Mouse (Mus musculus): ENCODE measurements around the gene Gja6.

Gja6 gene

GRCm38 (mm10) chrX:160906952-160907351 lies at the start of gene Gja6:
Gene Gja6 (minus strand): TSS chrX:160907052.
- DNase-seq = no peak

- no peak for DNase-seq
Observed at GRCm38 (mm10) chrX:160949583-160949982, 42.7 kb upstream of the Gja6 start.

- no peak for DNase-seq
Observed at GRCm38 (mm10) chrX:160944722-160945121, 37.9 kb upstream of the Gja6 start.

DNA sequence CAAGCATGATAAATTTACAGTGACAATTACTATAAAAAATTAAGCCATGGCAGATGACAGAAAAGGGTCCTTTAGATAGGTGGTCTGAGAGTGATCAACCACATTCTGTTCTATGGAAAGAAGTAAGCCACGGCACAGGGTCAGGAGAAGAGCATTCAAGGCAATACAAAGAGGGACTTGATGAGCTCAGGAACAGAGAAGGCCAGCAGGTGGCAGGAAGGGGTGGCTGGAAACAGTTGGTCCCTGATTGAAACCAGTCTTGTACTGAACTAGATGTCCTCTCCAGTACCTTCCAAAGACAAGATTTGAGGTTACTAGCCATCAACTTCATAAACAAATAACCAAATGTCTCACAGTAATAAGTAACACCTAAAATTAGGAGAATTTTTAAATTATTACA lies 28.7 kb upstream of the Gja6 start:
- DNase-seq = peak; percentile 58

DNA sequence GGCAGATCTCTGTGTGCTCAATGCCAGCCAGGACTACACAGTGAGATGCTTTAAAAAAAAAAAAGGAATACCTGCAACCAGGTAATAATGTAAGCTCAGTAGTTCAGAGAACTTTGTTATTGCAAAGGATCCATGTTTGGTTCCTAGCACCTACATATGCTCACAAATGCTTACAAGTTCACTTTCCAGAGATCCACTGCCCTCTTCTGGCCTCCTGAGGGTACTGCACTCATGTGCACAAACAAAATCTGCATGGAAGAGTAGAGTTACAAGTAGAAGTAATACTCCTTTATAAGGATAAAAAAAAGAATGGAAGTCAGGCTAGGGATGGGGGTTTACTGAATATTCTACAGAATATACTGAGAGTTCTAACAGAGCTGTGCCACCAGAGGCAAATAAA lies 23.8 kb upstream of the Gja6 start:
- DNase-seq = no peak

DNA sequence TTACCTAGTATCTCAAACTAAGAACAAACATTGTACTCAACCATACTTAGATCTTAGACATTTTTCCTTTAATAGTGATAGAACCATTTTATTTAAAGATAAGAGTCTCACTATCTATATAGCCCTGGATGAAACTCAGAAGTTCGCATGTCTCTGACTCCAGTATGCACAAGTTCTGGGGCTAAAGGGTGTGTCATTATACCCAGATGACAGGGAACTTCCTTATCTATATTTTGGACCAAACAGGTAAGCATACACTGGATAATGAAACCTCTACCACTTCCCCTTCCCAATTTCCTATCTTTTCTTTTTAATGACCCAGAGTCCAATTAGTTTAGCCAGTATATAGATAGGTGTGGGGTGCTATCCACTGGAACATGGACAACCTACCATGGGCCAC lies 22.0 kb upstream of the Gja6 start:
- no peak for DNase-seq

DNA sequence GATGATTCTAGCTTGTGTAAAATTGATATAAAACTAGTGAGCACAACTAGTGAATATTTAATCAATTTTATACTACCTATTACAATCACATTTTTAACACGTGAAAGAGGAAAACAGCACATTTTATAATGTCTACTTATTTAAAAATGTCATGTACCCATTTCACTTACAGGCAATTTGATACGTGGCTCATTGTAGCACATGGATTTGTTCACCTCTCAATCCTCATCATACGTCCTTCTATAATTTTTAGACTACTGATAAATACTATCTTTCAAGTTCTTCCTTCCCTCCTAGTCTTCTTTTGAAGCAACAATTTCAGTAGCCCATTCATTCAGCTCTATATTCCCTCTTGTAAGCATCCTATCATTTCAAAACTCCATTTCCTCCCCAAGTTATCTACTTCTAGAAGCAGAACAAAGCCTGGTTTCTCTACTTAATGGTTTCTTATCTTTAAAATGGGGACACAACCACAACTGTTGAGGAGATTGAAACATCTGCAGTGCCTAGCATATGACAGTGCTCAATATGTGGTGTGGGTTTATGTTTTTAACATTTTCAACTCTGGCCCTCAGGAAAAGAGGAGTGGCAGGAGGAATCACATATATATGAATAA lies 12.3 kb upstream of the Gja6 start:
- no peak for DNase-seq

DNA sequence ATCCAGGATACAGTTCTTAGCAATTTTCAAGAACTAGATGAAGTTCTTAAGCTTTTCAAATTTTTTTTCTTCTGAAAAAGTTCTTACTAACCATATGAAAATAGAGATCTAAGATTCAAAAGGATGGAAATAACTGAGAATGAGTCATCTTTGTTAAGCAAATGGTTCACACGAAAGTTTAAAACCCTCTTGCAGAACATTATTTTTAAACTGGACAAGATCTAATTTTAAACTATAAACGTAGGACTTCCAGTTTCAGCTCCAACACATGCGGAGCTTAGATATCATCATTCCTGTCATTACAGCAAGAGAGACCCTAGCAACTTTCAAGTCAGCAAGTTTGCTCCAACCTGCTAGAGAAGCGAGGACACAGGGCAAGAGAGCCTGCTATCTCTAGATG lies 375 bp downstream of the Gja6 start:
- no peak for DNase-seq

- DNase-seq = no peak
Observed at GRCm38 (mm10) chrX:160905913-160906312, 939 bp downstream of the Gja6 start.

DNA sequence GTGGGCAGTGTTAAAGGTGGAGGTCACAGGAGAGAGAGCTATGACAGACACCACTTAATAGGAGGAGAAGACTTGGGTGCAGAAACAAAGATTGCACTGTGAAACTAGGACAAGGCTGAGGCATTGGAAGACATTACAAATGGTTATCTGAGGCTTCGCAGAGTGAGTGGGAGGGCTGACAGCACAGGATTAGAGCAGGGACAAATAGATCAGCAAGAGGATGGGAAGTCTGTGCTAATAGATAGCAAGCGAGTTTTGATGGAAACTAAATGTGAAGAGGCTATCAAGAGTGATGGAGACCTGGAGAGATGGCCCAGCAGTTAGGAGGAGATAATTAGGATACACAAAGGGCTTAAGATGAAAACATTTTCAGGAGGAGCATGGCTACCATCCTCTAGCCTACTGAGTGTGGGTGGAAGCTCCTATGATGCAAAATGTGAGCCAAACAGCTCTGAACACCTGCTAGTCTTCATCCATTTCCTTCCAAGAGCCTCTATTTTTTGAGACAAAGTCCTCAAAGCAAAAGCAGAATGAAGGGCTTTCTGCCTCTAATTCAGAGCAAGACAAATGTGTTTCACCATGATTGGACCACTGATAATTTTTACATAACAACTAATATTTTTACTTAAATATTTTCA lies 1.7 kb downstream of the Gja6 start:
- DNase-seq = peak; percentile 27

GRCm38 (mm10) chrX:160901118-160901517 lies 5.7 kb downstream of the Gja6 start:
- no peak for DNase-seq

DNA sequence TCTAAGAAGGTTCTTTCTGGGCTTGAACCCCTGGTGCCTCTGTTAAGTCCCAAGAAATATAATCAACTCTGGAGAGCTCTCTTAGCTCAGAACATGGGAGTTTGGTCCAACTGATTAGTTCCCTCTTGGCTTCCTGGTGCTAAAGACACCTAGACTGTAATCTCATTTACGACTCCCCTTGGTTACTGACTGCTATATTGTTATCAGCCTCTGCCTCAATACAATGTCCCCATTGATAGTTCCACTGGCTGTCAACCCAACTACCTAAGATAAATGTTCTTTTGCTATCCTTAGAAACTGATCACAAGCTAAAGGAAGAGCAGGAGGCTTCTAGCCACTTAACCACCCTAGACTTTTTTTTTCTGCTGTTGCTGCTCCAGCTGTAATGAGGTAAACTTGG lies 14.8 kb downstream of the Gja6 start:
- DNase-seq = no peak

DNA sequence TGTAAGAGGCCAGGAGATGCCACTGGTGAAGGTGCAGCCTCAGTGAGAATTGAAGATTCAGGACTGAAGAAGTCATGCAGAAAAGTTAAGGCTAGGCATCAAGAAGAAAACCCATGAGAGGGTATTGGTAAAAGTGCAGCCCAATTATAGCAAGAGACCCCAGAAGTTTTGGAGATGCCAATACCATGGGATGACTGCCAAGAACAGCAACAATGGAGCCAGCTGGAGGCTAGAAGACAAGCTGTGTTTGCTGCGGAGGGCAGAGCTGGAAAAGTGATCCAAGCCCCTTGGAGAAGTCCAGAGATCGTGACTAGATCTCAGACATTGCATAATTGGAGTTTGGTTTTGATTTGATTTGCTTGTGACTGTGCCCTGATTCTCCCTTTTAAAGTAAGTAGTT lies 20.6 kb downstream of the Gja6 start:
- no peak for DNase-seq

DNA sequence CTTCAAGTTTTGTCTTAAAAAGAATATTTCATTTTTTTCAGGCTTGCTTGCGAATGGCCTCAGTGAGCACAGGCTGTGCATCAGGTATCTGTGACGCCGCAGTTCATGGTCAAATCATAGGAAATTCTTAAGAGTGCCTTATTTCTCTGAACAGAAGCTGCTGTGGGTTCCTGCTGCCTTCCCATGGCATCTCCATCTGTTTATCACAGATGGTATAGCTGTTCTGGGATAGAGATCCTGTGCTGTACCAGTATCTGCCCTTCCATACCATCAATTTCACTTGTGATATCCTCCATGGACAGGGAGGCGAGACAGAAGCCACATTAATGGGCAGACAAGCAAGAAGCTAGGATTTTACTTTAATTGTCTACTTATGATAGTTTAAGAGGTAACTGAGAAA lies 40.3 kb downstream of the Gja6 start:
- peak; percentile 71 for DNase-seq

GRCm38 (mm10) chrX:160865022-160865421 lies 41.8 kb downstream of the Gja6 start:
- DNase-seq = no peak

DNA sequence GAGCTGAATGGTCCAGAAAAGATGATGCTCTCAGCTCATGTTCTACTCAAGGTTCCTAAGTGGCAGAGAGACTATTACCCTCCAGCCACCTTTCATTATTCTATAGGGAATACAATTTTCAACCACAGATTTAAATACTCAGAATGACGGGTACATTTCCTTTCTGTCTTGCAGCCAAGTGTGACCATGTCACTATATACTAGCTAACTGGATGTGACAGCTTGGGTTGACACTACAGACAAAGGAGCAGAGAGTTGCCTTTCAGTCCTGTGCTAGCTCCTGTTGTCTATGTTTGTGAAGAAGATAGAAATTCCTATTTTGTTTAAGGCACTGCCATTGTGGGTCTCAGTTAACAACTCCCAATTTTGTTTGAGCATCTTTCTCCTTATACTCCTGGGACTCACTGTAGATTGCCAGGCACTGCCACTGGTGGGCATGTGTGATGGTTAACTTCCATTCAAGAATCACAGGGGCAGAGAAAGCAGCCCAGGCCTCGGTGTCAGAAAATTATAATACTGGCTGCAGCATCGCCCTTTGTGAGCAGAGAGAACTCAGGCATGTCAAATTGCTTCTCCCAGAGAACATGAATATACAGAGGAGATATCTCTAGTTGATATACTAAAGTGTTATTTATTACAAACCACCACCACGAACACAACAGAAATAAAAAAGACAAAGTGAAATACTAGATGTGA lies 43.0 kb downstream of the Gja6 start:
- DNase-seq = peak; percentile 64

All from cerebellum, adult 9-10 months (tissue).